Mouse (Mus musculus): Measurements from ENCODE around the gene Gclc.

DNA sequence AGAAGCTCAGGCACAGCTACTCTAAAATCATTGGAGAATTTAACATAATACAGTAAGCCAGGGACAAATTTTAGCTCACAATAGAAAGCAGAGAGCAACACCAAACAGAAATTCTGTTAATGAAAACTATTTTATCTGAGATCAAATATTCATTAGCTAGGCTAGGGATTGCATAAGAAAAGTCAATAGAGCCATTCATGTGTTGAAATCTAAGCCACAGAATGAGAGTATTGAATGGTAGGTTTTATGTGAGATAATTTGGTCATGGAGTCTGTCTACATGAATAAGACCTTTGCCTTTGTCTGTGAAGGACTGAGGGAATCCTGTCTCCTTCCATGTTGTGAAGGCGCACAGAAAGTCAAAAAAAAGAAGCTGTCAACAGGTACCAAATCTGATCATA lies 34.7 kb upstream of the Gclc start:
- TF ChIP-seq CTCF (IDR thresholded peaks at IDR 0.05; ENCODE audit: low read depth, low read length) (no peak), GATA1 (IDR thresholded peaks at IDR 0.05; ENCODE audit: borderline replicate concordance, low read length) (no peak), TAL1 (conservative IDR thresholded peaks at IDR 0.05; ENCODE audit: low read depth, low read length) (no peak), POLR2AphosphoS5 (IDR thresholded peaks at IDR 0.05; ENCODE audit: insufficient replicate concordance, low read depth, low read length) (no peak), GATA2 (IDR thresholded peaks at IDR 0.05; ENCODE audit: borderline replicate concordance, low read depth, low read length) (no peak)

All from G1E (cell line).